Mouse (Mus musculus): ENCODE data around the gene Olfr376.

DNA sequence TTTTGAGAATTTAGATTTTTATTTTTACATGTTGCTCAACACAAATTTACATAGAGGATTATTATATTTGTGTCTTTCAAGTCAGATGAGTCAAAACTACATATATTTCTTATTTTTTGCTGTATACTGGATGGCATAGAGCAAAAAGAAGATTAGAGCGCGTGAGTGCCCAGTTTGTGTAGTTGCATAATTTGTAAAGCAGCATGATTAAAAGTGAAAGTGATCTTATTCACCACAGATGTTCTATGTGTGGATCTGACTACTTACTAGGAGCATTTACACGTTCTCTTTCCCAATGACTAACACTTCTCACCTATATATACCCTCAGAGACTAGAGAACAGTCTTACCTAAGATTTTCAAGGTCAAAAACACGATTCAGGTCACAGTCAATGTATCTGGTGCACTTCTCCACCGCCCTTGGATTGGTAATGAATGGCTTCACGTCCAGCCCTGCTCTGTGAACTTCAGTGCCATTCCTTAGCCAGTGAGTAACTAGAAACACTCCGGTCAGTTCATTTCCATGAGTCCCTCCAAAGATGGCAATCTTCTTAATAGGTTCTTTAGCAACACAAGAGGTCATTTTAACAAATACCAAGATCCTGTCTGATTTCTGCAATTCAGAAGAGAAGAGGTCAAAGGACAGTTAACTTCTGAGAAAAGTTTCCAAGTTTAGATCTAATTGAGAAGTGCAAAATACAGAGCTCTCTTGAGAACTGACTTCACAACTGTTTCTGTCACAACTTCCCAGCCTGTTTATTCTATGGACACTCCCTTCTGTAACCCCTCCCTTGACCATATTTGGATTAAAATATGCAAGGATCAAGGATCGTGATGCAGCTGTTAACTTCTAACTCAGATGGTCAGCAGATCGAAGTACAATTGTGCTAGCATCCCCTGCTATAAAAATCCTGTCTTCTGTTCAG lies 46.9 kb upstream of the Olfr376 start:
- TF ChIP-seq CTCF (conservative IDR thresholded peaks at IDR 0.05; ENCODE audit: insufficient read depth, insufficient read length, low read depth, low read length) = no peak
- no peak for TF ChIP-seq POLR2A (IDR thresholded peaks at IDR 0.05; ENCODE audit: low read depth, low read length)

Data from kidney, adult 2 months (tissue).